Mouse (Mus musculus): ENCODE data around the gene Gnaz. TPM values are rescaled to one million over a fixed set of nuclear protein-coding genes. Genes with fewer than 3 reads are reported as not detected.
A peak's percentile ranks its signal among the peaks of the same experiment; 100 is the strongest.
"Not testable (repeated sequence)": the region's sequence is repeated elsewhere in the genome, so short reads cannot be mapped to it uniquely, and the experiment has no call there.

Gene Gnaz
- polyA plus RNA-seq, 1 experiment = 20.9 TPM

- 2% methylated on average over 36 of the region's 36 CpGs for WGBS
- Histone ChIP-seq H3K27ac (ENCODE audit: control insufficient read depth, insufficient read depth, low read depth, low read length, poor library complexity) (peak within 1 kb of the TSS; percentile 15; the same call in 1 of the 2 replicates), H3K4me3 (replicated peaks; ENCODE audit: control insufficient read depth, low read depth, low read length) (peak within 1 kb of the TSS; percentile 50), H3K4me1 (ENCODE audit: control insufficient read depth, insufficient read depth, low read length) (peaks cover 3% of the 10 kb centered on the region)
- no peak for TF ChIP-seq CTCF (IDR thresholded peaks at IDR 0.05; ENCODE audit: control insufficient read depth, insufficient read depth, low read length)
- no peak for TF ChIP-seq POLR2A (IDR thresholded peaks at IDR 0.05; ENCODE audit: borderline replicate concordance, control insufficient read depth, low read depth, low read length)
Measured at GRCm38 (mm10) chr10:75036883-75037379, 70.0 kb downstream of the Gnaz start, which contains the start of gene Rab36. Rab36 (plus strand) TSS chr10:75037058.

DNA sequence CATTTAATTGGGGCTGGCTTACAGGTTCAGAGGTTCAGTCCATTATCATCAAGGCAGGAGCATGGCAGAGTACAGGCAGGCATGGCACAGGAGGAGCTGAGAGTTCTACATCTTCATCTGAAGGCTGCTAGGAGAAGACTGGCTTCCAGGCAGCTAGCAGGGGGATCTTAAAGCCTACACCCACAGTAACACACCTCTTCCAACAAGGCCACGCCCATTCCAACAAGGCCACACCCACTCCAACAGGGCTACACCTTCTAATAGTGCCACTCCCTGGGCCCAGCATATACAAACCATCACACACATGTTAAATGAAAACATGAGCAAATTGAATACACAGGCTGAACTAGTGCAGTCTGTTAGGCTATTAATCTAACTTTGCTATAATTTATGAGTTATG, 75.1 kb downstream of the Gnaz start:
- H3K27ac ChIP-seq (ENCODE audit: control insufficient read depth, insufficient read depth, low read depth, low read length, poor library complexity); H3K4me1 ChIP-seq (ENCODE audit: control insufficient read depth, insufficient read depth, low read length); H3K4me3 ChIP-seq (replicated peaks; ENCODE audit: control insufficient read depth, low read depth, low read length): not testable (repeated sequence)
- 27% methylated on average over 1 of the region's 1 CpGs for WGBS

DNA sequence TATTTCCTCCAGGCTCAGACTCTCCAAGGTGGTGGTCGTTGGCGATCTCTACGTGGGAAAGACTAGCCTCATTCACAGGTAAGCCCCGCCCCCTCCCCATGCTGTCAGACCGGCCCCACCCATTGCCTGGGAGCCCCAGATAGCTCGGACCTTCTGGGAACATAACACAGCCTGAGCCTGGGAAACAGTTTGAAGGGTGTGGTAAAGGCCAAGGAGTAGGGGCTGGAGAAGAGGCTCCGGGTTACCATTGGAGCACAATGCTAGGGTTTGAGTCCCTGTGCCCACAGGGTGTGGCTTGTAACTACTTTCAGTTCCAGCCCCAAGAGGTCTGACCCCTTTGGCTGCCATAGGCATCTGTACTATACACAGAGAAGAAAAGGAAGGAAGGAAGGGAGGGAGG, 77.5 kb downstream of the Gnaz start:
- Histone ChIP-seq H3K4me1 (ENCODE audit: control insufficient read depth, insufficient read depth, low read length) (no peaks in the 10 kb centered on the region), H3K27ac (ENCODE audit: control insufficient read depth, insufficient read depth, low read depth, low read length, poor library complexity) (no peak overlapping the region), H3K4me3 (replicated peaks; ENCODE audit: control insufficient read depth, low read depth, low read length) (no peak overlapping the region)
- WGBS = 48% methylated on average over 7 of the region's 7 CpGs
- TF ChIP-seq POLR2A (IDR thresholded peaks at IDR 0.05; ENCODE audit: borderline replicate concordance, control insufficient read depth, low read depth, low read length) = no peak
- TF ChIP-seq CTCF (IDR thresholded peaks at IDR 0.05; ENCODE audit: control insufficient read depth, insufficient read depth, low read length) = no peak

DNA sequence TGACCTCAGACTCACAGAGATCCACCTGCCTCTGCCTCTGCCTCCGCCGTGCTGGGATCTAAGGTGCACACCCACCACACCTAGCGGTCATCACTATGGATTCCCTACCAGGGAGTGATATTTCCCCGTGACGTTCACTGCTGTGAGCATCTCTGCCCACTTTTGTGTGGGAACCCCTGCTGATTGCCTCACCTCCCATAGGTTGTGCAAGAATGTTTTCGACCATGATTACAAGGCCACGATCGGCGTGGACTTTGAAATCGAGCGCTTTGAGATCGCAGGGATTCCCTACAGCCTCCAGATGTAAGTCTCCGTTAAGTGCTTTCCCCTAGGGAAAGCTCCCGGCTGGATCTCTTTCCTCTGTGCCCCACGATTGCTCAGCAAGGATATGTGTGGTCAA, 78.9 kb downstream of the Gnaz start:
- 55% methylated on average over 15 of the region's 15 CpGs for WGBS
- no peak overlapping the region for H3K27ac ChIP-seq (ENCODE audit: control insufficient read depth, insufficient read depth, low read depth, low read length, poor library complexity)

DNA sequence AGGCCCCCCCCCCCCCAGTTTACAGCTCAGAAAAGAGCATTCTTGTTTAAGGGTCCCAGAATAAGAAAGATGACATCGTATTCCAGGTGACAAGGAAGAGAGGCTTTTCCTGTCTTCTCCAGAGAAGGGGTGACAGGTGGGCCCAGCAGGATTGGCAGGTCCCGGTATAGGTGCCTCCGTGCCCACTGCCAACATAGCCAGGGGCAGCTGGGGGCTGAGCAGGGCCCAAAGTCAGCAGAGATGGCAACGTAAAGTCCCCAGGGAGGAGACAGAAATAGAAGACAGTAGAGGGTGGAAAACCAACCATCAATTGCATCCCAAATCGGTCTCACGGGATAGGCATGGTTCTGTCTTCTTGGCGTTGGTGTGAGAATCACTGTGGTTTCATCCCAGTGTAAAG, 81.7 kb downstream of the Gnaz start:
- 82% methylated on average over 7 of the region's 7 CpGs for WGBS
- Histone ChIP-seq H3K4me1 (ENCODE audit: control insufficient read depth, insufficient read depth, low read length) (no peaks in the 10 kb centered on the region), H3K4me3 (replicated peaks; ENCODE audit: control insufficient read depth, low read depth, low read length) (no peak overlapping the region)

More for the DNA sequence above, 78.9 kb downstream of the Gnaz start:
- TF ChIP-seq POLR2A (IDR thresholded peaks at IDR 0.05; ENCODE audit: borderline replicate concordance, control insufficient read depth, low read depth, low read length) = no peak
- TF ChIP-seq CTCF (IDR thresholded peaks at IDR 0.05; ENCODE audit: control insufficient read depth, insufficient read depth, low read length) = no peak
- Histone ChIP-seq H3K4me1 (ENCODE audit: control insufficient read depth, insufficient read depth, low read length) (no peaks in the 10 kb centered on the region), H3K4me3 (replicated peaks; ENCODE audit: control insufficient read depth, low read depth, low read length) (no peak overlapping the region)

DNA sequence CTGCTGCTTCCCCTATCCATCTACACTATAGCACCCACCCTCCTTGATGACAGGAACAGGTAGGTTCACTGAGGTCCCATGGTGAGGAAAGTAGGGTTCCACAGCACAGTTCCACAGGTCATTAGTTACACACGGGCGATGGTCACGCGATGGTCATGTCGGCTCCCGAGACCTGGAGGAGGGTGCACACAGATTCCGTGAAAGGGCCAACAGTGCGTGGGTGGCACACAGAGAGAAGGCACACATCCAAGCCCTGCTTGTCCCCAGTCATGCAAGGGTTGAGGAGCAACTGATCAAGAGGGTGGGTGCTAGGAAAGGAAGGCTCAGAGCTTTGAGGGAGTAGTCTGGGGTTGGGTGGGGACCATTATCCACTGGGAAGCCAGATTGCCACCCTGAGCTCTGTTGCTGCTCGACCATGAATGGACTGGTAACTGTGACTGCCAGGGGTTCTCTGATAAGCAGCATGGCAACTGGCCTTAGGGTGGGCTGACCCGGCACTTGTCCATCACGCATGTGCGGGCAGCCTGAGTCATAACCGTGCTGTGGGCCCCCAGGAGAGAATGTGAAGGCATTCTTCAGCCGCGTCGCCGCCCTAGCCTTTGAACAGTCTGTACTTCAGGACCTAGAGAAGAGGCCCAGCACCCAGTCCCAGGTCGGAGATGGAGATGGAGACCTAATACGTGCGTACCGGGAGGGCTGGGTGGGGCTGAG, 84.5 kb downstream of the Gnaz start:
- peaks cover 5% of the 10 kb centered on the region; the same call in 1 of the 2 replicates for H3K4me1 ChIP-seq (ENCODE audit: control insufficient read depth, insufficient read depth, low read length)
- no peak overlapping the region for H3K27ac ChIP-seq (ENCODE audit: control insufficient read depth, insufficient read depth, low read depth, low read length, poor library complexity)
- 91% methylated on average over 21 of the region's 21 CpGs for WGBS
- no peak overlapping the region for H3K4me3 ChIP-seq (replicated peaks; ENCODE audit: control insufficient read depth, low read depth, low read length)
- TF ChIP-seq CTCF (IDR thresholded peaks at IDR 0.05; ENCODE audit: control insufficient read depth, insufficient read depth, low read length) = no peak
- TF ChIP-seq POLR2A (IDR thresholded peaks at IDR 0.05; ENCODE audit: borderline replicate concordance, control insufficient read depth, low read depth, low read length) = no peak

More for the DNA sequence above, 81.7 kb downstream of the Gnaz start:
- no peak for TF ChIP-seq CTCF (IDR thresholded peaks at IDR 0.05; ENCODE audit: control insufficient read depth, insufficient read depth, low read length)
- no peak for TF ChIP-seq POLR2A (IDR thresholded peaks at IDR 0.05; ENCODE audit: borderline replicate concordance, control insufficient read depth, low read depth, low read length)
- no peak overlapping the region for H3K27ac ChIP-seq (ENCODE audit: control insufficient read depth, insufficient read depth, low read depth, low read length, poor library complexity)

- TF ChIP-seq POLR2A (IDR thresholded peaks at IDR 0.05; ENCODE audit: borderline replicate concordance, control insufficient read depth, low read depth, low read length) (no peak), CTCF (IDR thresholded peaks at IDR 0.05; ENCODE audit: control insufficient read depth, insufficient read depth, low read length) (no peak)
- Histone ChIP-seq H3K4me1 (ENCODE audit: control insufficient read depth, insufficient read depth, low read length) (peaks cover 5% of the 10 kb centered on the region; the same call in 1 of the 2 replicates), H3K27ac (ENCODE audit: control insufficient read depth, insufficient read depth, low read depth, low read length, poor library complexity) (no peak overlapping the region), H3K4me3 (replicated peaks; ENCODE audit: control insufficient read depth, low read depth, low read length) (no peak overlapping the region)
- WGBS = 86% methylated on average over 8 of the region's 8 CpGs
Measured at GRCm38 (mm10) chr10:75052902-75053301, 85.9 kb downstream of the Gnaz start.

DNA sequence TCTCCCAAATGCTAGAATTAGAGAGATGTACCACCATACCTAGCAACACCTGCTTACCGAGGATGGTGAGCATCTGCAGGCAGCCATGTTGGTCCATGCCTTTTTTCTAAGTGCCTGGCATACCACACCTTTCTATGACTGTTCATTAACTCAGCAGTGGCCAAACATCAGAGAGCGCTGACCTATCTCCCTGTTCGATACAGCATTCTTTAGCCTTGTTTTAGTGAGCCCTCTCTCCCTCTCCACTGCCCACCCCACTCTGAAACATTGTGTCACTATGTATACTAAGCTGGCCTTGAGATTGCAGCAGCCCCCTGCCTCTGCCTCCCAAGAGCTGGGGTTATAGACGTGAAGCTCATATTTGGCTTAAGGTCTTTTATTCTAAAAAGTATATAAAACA, 86.7 kb downstream of the Gnaz start:
- no peak for TF ChIP-seq CTCF (IDR thresholded peaks at IDR 0.05; ENCODE audit: control insufficient read depth, insufficient read depth, low read length)
- TF ChIP-seq POLR2A (IDR thresholded peaks at IDR 0.05; ENCODE audit: borderline replicate concordance, control insufficient read depth, low read depth, low read length) = no peak
- WGBS = 84% methylated on average over 4 of the region's 4 CpGs
- Histone ChIP-seq H3K27ac (ENCODE audit: control insufficient read depth, insufficient read depth, low read depth, low read length, poor library complexity) (no peak overlapping the region), H3K4me3 (replicated peaks; ENCODE audit: control insufficient read depth, low read depth, low read length) (no peak overlapping the region), H3K4me1 (ENCODE audit: control insufficient read depth, insufficient read depth, low read length) (peaks cover 5% of the 10 kb centered on the region; the same call in 1 of the 2 replicates)

All from bone marrow, adult 2 months (tissue).